10 mouse cellular contexts compared by ENCODE assay signal in genomic region chr19:23351808-23352491, GRCm38 (mm10).
DNase-seq lines count a peak whose midpoint lies in the region; ATAC-seq lines count a peak whose summit lies in the region.
"Had no signal": no experiment of that assay in that cellular context is flagged by ENCODE, and none has a peak within 500 bp of the region (broad histone marks: within the 10 kb centered on the region; RNA-seq: fewer than 3 reads in every experiment).

No protein-coding gene starts in this region.

- no peak overlapping the region for H3K4me2 ChIP-seq in limb, embryonic 13.5 days (replicated peaks)
- H3K4me2 ChIP-seq: embryonic facial prominence, embryonic 15.5 days had no signal

- no peak for DNase-seq in limb, embryonic 10.5 days (ENCODE audit: low spot score)
- peak; percentile 57 for DNase-seq in kidney, postnatal 10 days
- peak; percentile 15 for DNase-seq in skeletal muscle tissue, adult 2 months (ENCODE audit: low read depth, low spot score)
- no peak for DNase-seq in right cerebral cortex, postnatal 10 days (ENCODE audit: low spot score in 2 of 2)
- DNase-seq in spleen, postnatal 36 days (ENCODE audit: low spot score in 2 of 2) = no peak
- DNase-seq: thymus, postnatal 14 days had no signal

- H3K9ac ChIP-seq in limb, embryonic 13.5 days = no peak overlapping the region
- H3K9ac ChIP-seq: embryonic facial prominence, embryonic 15.5 days had no signal

- no peak overlapping the region for H3K4me3 ChIP-seq in limb, embryonic 13.5 days
- no peak overlapping the region for H3K4me3 ChIP-seq in limb, embryonic 10.5 days
- H3K4me3 ChIP-seq: embryonic facial prominence, embryonic 15.5 days had no signal

- H3K4me1 ChIP-seq in limb, embryonic 13.5 days = no peaks in the 10 kb centered on the region
- H3K4me1 ChIP-seq in limb, embryonic 10.5 days = no peaks in the 10 kb centered on the region

- H3K27ac ChIP-seq in limb, embryonic 13.5 days = no peak overlapping the region
- no peak overlapping the region for H3K27ac ChIP-seq in limb, embryonic 10.5 days
- H3K27ac ChIP-seq: embryonic facial prominence, embryonic 15.5 days had no signal

- no peaks in the 10 kb centered on the region for H3K9me3 ChIP-seq in limb, embryonic 13.5 days
- no peaks in the 10 kb centered on the region for H3K9me3 ChIP-seq in limb, embryonic 10.5 days (replicated peaks)
- H3K9me3 ChIP-seq: embryonic facial prominence, embryonic 15.5 days had no signal

- ATAC-seq in limb, embryonic 13.5 days (ENCODE audit: low FRiP score, low read depth) = peak; percentile 57; the same call in 1 of the 2 replicates
- peak; percentile 56 for ATAC-seq in granulocyte monocyte progenitor cell, adult 5-6 weeks (replicated peaks; ENCODE audit: poor library complexity, severe bottlenecking)
- ATAC-seq: hindbrain, embryonic 16.5 days had no signal

- H3K27me3 ChIP-seq in limb, embryonic 13.5 days = no peaks in the 10 kb centered on the region
- H3K27me3 ChIP-seq in limb, embryonic 10.5 days (ENCODE audit: low read depth, poor library complexity, severe bottlenecking) = no peaks in the 10 kb centered on the region
- H3K27me3 ChIP-seq: embryonic facial prominence, embryonic 15.5 days had no signal

- 76% methylated on average over 13 of the region's 13 CpGs for WGBS in limb, embryonic 13.5 days
- 86% methylated on average over 13 of the region's 13 CpGs for WGBS in limb, embryonic 10.5 days

- H3K36me3 ChIP-seq in limb, embryonic 13.5 days = no peaks in the 10 kb centered on the region
- no peaks in the 10 kb centered on the region for H3K36me3 ChIP-seq in limb, embryonic 10.5 days
- H3K36me3 ChIP-seq: embryonic facial prominence, embryonic 15.5 days had no signal

Comparison
In these comparisons a context has a peak if more than half of its experiments do, and no peak if none do; other contexts are left out.
1. DNase-seq: peak in kidney, postnatal 10 days (single experiment) and skeletal muscle tissue, adult 2 months (single experiment); none in limb, embryonic 10.5 days (single experiment), right cerebral cortex, postnatal 10 days (0 of 2) and spleen, postnatal 36 days (0 of 2).